Mouse (Mus musculus) liver, embryonic 14.5 days (tissue): ENCODE measurements around the gene Phb2. TPM values are rescaled to one million over a fixed set of nuclear protein-coding genes. Genes with fewer than 3 reads are reported as not detected.

Experiments
- ATAC-seq: fragments of 200-750 bp; cut with Nextera tagmentation; 2 replicates; pipeline ENCODE4 v1.8.0; 2017; ENCODE audit warnings: moderate number of reproducible peaks, mild to moderate bottlenecking, moderate library complexity; ENCODE audit not compliant: insufficient read depth
- DNase-seq, 3 experiments: peaks; one replicate each; pipeline ENCODE4 v3.0.0-alpha.2; 2012 to 2013; ENCODE audit warnings: low read depth in 3 of 3, low spot score in 3 of 3
- H3K27ac ChIP-seq: fragments of 300-500 bp; sonication (generic); 2 replicates; pipeline ENCODE4 v1.5.1; 2014; ENCODE audit warnings: moderate library complexity, mild to moderate bottlenecking, control low read depth, inconsistent platforms
- H3K27me3 ChIP-seq: fragments of 300-500 bp; sonication (generic); 2 replicates; pipeline ENCODE4 v1.6.1; 2014; ENCODE audit warnings: mild to moderate bottlenecking, low read length, moderate library complexity; ENCODE audit not compliant: control insufficient read depth, insufficient read depth
- H3K36me3 ChIP-seq: fragments of 300-500 bp; sonication (generic); replicated peaks from 2 replicates; pipeline ENCODE4 v1.6.1; 2014; ENCODE audit warnings: low read depth; ENCODE audit not compliant: control insufficient read depth, insufficient read depth
- H3K4me1 ChIP-seq, 2 experiments: fragments of 200-500 bp in 1 of 2; fragments of 300-500 bp in 1 of 2; sonication (generic) in 1 of 2; replicated peaks; 2 replicates each; pipeline ENCODE4 v1.6.1; 2012 to 2014; ENCODE audit warnings: antibody characterized with exemption in 1 of 2, inconsistent platforms in 1 of 2, low read length in 1 of 2; ENCODE audit not compliant: control insufficient read depth in 2 of 2, insufficient read depth in 2 of 2
- H3K4me2 ChIP-seq: fragments of 300-500 bp; sonication (generic); 2 replicates; pipeline ENCODE4 v1.6.1; 2014; ENCODE audit warnings: low read depth, mild to moderate bottlenecking, control low read depth, moderate library complexity
- H3K4me3 ChIP-seq, 2 experiments: fragments of 200-500 bp in 1 of 2; fragments of 300-500 bp in 1 of 2; sonication (generic) in 1 of 2; 2 replicates each; pipeline ENCODE4 v1.5.1; 2012 to 2014; ENCODE audit warnings: low read depth in 2 of 2, low read length in 2 of 2, mild to moderate bottlenecking in 2 of 2, control low read depth in 1 of 2, inconsistent platforms in 1 of 2, moderate library complexity in 1 of 2; ENCODE audit not compliant: insufficient read depth in 1 of 2
- H3K9ac ChIP-seq: fragments of 300-500 bp; sonication (generic); replicated peaks from 2 replicates; pipeline ENCODE4 v1.6.1; 2014; ENCODE audit warnings: mild to moderate bottlenecking, control low read depth, moderate library complexity
- H3K9me3 ChIP-seq: fragments of 300-500 bp; sonication (generic); 2 replicates; pipeline ENCODE4 v1.6.1; 2016; ENCODE audit warnings: low read length, mixed read lengths; ENCODE audit not compliant: control insufficient read depth
- CTCF ChIP-seq: IDR thresholded peaks from 2 replicates; pipeline ENCODE4 v1.5.1; 2016; ENCODE audit warnings: antibody characterized with exemption, low read depth, control low read depth
- EP300 ChIP-seq: IDR thresholded peaks from 2 replicates; pipeline ENCODE4 v1.6.1; 2016; ENCODE audit warnings: antibody characterized with exemption, low read depth
- WGBS: fragments of 180-500 bp; shearing (Covaris S2); extraction: QIAGEN DNeasy Blood & Tissue Kit; methylation state at CpG from one replicate; pipeline ENCODE4 v1.1.7; 2014; ENCODE audit not compliant: insufficient replicate concordance; 5-methylcytosine and 5-hydroxymethylcytosine counted together
- polyA plus RNA-seq, 2 experiments: library from polyadenylated mRNA; depleted of rRNA in 1 of 2; stranded (reverse) in 1 of 2; unstranded in 1 of 2; fragments of >200 nt; fragmentation: Nextera tagmentation in 1 of 2; extraction: Ambion mirVana in 1 of 2; gene quantifications; 2 replicates each; pipeline versions ENCODE4 v1.2.1 to v1.2.3; 2012 to 2014

Gene Phb2
- polyA plus RNA-seq, 2 experiments, result 124 to 210 TPM

DNA sequence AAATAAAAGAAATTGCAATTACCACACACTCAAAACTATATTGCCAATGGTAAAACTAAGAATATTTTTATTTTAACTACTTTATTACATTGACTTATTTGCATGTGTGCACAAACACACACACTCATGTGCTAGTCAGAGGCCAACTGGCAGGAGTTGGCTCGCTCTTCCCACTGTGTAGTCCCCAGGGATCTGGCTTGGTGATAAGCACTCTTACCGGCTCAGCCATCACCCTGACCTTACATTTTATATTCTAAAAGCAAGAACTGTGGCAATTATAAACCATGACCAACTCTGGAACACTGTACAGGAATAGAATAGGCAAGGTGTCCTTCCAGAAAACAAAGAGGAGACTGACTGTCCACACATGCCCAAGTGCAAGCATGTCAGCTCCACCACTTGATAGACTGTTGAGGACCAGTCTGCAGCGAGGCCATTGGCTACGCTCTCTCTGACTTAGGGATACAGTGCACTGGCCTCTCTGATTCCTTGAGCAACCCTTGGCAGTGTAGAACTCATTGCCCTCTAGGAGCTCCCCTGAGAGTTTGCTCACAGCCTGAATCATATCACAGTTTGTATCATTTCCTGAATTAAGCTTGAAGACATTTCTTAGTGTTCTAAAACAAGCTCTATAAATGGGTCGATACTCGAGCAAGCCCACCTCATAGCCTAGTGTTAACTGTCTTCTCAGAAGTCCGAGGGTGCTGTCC lies 15.5 kb upstream of the Phb2 start:
- Histone ChIP-seq H3K9me3 (no peaks in the 10 kb centered on the region), H3K27me3 (no peaks in the 10 kb centered on the region), H3K36me3 (peaks cover 37% of the 10 kb centered on the region), H3K4me3 (no peak overlapping the region), H3K4me1 (peaks cover 0 to 11% of the 10 kb centered on the region in 2 experiments; a peak in 2 of 4 replicates), H3K9ac (no peak overlapping the region), H3K27ac (no peak overlapping the region), H3K4me2 (no peak overlapping the region)
- TF ChIP-seq EP300 (no peak), CTCF (no peak)
- DNase-seq (no peak), ATAC-seq (no peak)
- 77% methylated on average over 7 of the region's 7 CpGs for WGBS

DNA sequence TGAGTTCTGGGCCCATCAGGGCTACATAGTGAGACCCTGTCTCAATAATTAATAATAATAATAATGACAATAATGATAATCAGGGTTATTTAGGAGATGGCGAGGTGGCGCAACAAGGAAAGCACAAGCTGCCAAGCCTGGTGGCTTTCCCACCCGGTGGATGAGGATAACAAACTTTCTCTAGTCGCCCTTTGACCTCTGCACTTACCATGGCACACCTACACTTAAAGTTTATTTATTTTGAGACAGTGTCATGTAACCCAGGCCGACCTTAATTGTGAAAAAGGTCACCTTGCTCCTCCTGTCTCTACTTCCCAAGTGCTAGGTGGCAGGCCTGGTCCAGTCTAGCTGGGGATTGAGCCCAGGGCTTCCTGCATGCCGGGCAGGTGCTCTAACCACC lies 13.4 kb upstream of the Phb2 start:
- Histone ChIP-seq H3K36me3 (peaks cover 56% of the 10 kb centered on the region), H3K4me3 (no peak overlapping the region), H3K4me2 (no peak overlapping the region), H3K4me1 (no peaks in the 10 kb centered on the region), H3K27ac (no peak overlapping the region), H3K9ac (no peak overlapping the region), H3K27me3 (no peaks in the 10 kb centered on the region), H3K9me3 (no peaks in the 10 kb centered on the region)
- ATAC-seq, result no peak
- no peak for DNase-seq
- 74% methylated on average over 6 of the region's 6 CpGs for WGBS
- TF ChIP-seq CTCF, result no peak
- TF ChIP-seq EP300, result no peak

DNA sequence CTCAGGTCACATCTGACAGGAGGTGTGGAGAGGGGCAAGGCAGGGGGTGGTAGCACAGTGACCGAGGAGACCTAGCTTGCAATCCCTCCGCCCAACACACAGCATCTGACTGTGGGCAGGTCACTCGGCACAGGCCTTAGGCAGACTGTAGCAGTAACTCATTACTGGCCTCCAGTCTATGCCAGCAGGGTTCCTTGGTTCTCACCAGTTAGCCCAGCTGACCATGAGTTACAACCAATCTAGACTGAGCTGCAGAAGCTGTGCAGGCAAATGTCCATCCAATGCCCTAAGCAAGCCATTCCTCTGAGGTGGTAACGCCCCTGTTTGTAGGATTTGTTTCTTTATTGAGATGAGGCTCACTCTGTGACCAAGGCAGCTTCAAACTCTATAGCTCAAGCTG lies 12.8 kb upstream of the Phb2 start:
- 77% methylated on average over 4 of the region's 4 CpGs for WGBS
- DNase-seq, result no peak
- Histone ChIP-seq H3K9ac (no peak overlapping the region), H3K36me3 (peaks cover 63% of the 10 kb centered on the region), H3K27ac (no peak overlapping the region), H3K27me3 (no peaks in the 10 kb centered on the region), H3K4me2 (no peak overlapping the region), H3K4me1 (no peaks in the 10 kb centered on the region), H3K9me3 (no peaks in the 10 kb centered on the region), H3K4me3 (no peak overlapping the region)
- TF ChIP-seq CTCF (no peak), EP300 (no peak)
- ATAC-seq, result no peak

DNA sequence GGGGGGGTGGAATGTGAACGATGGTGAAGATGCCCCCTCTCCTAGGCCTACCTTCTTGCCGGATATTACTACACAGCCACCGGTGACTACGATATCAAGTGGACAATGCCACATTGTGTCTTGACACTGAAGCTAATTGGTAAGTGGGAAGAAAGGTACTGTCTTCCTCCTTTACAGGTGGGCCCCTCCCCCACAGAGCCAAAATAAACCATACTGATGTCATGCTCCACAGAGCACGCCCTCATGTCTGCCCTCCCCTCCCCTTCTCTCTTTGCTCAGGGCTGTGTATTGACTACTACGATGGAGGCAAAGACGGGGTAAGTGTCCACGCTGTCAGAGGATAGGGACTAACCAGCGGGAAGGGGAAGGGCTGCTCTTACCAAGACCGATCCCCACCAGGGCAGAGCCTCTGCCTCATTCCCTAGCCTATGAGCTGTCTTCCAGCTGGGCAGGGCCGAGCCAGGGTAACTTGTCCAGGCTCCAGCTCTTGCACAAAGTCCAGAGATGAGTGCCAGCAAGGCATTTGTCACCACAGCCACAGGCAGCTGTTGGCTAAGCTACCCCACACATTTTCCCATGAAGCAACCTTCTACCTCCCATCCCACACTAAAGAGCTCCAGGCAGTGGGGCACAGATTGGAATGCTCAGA lies 12.1 kb upstream of the Phb2 start:
- no peak overlapping the region for H3K4me2 ChIP-seq
- H3K27ac ChIP-seq, result no peak overlapping the region
- peak; percentile 16; the same call in 1 of the 2 replicates for ATAC-seq
- no peak for DNase-seq
- no peaks in the 10 kb centered on the region for H3K27me3 ChIP-seq
- H3K4me1 ChIP-seq, result no peaks in the 10 kb centered on the region
- no peak for TF ChIP-seq EP300
- TF ChIP-seq CTCF, result no peak
- no peak overlapping the region for H3K9ac ChIP-seq
- no peaks in the 10 kb centered on the region for H3K9me3 ChIP-seq
- H3K36me3 ChIP-seq, result peaks cover 70% of the 10 kb centered on the region
- no peak overlapping the region for H3K4me3 ChIP-seq
- WGBS, result 75% methylated on average over 11 of the region's 11 CpGs

DNA sequence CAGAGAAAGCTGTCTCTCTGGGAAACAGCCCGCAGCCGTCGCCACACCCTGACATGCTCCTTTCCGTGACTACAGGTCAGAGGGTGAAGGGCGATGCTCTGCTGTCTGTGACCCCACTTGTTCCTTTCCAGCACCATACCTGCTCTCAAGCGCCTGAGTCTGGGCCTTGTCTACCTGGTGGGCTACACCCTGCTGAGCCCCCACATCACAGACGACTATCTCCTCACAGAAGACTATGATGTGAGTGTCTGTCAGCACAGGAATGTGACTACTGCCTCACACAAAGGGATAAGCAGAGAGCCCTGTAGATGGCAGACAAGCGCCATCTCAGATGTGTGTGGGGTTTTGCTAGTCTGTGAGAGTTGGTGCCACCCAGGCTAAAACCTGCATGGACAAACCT lies 10.8 kb upstream of the Phb2 start:
- H3K36me3 ChIP-seq, result peaks cover 76% of the 10 kb centered on the region
- H3K9ac ChIP-seq, result no peak overlapping the region
- TF ChIP-seq EP300 (no peak), CTCF (peak; percentile 47)
- H3K4me3 ChIP-seq, result no peak overlapping the region
- ATAC-seq (no peak), DNase-seq (no peak)
- no peaks in the 10 kb centered on the region for H3K9me3 ChIP-seq
- no peaks in the 10 kb centered on the region for H3K4me1 ChIP-seq
- H3K4me2 ChIP-seq, result no peak overlapping the region
- 81% methylated on average over 8 of the region's 8 CpGs for WGBS
- H3K27ac ChIP-seq, result no peak overlapping the region
- no peaks in the 10 kb centered on the region for H3K27me3 ChIP-seq
